Mouse (Mus musculus) leukemia stem cell, adult 10-12 weeks (primary cell): ENCODE results near the gene Ralgapa1. TPM values are rescaled to one million over a fixed set of nuclear protein-coding genes. Genes with fewer than 3 reads are reported as not detected.

Source experiments
- polyA plus RNA-seq: library from polyadenylated mRNA; stranded (reverse); fragments of >175 nt; gene quantifications from 2 replicates; pipeline ENCODE4 v1.2.3, GENCODE M21; 2012; ENCODE audit warnings: low replicate concordance

Gene Ralgapa1
- polyA plus RNA-seq = 9.4 and 74.2 TPM in 2 replicates

DNA sequence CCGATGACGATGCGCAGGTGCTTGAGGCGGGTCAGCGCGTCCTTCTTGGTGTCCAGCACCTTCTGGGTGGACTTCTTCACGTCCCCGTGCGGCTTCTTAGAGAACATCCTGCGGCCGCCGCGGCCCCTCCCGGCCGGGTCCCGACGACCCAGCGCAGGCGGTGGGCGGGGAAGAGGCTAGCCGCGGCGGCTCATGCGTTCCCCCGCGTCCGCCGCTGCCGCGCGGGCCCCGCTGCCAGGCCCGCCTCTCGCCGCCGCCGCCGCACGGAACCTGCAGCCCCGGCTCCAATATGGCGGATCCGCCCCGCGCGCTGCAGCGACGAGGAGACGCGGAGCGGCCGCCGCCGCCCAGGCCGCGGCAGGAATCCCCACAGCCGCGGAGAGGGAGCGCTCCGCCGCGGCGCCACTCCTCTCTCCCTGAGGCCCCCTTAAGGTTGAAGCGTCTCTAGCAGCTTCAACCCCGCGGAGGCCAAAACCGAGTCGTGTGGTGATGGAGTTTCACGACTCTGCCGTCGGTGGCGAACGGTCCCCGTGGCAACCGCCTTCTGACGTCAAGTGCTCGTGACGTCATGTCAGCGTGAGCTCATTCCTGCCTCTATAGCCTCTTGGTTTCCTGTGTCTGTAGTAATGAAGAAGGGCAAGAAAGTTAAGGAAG lies at the start of gene Ralgapa1:
Ralgapa1 (minus strand) TSS at position 507 of the 654 bp plus-strand sequence.

DNA sequence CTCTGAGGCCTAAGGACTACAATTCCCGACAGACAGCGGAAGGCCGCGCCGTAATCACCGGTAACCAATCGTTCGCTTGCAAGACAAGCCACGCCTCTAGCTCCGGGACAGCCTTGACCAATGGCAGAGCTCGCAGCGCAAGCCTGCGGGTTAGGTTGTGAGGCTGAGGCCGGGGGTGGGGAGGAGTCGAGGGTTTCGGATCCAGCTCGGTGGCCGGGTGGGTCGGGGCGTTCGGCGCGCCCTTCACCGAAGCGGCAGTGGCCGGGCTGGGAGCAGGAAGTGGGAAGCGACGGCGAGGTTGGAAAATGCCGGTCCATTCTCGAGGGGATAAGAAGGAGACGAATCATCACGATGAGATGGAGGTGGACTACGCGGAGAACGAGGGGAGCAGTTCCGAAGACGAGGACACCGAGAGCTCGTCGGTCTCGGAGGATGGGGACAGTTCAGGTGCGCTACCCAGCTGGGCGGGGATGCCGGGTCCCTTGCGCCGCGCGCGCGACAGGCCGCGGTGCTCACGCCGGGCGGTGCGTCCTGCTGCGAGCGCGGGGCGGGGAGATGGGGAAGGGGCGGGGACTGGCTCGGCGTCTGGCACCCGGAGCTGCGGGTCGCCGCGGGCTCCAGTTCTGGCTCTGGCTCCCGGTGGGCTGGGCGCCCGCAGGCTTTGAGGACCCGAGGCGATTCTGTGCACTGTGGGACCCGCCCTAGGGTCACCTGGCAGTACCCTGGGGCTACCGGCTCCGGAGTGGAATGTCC lies 15.4 kb upstream of the Ralgapa1 start, which contains the start of gene Brms1l:
Brms1l (plus strand) TSS at position 126 of the 753 bp plus-strand sequence.

DNA sequence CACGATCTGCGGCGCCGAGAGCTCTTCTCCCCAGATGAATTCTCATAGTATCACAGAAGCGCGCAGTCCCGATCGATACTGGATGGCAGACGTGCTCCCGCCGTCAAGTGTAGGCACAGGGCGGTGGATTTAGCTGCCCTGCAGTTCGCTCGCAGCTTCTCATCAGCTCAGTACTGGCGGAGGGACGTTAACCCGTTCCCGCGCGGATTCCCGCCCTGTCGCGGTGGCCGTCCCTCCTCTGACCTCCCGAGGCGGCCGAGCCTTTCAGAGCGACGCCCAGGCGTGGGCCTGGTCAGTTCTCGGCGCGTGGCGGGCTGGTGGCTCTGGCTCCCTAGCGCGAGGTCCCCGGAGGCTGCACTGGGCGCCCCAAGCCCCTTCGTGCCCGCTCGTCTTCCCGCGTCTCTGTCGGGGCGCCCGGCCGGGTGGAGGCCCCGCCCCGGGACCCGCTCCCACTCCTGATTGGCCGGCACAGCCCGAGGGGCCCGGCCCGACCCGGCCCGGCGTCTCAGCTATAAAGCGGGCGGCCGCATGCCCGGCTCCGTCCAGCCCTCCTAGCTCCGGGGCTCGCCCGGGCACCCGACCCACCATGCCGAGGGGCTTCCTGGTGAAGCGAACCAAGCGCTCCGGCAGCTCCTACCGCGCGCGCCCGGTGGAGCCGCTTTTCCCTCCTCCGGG lies 221.9 kb downstream of the Ralgapa1 start, which contains the start of gene Insm2:
Insm2 (plus strand) TSS at position 541 of the 675 bp plus-strand sequence.

DNA sequence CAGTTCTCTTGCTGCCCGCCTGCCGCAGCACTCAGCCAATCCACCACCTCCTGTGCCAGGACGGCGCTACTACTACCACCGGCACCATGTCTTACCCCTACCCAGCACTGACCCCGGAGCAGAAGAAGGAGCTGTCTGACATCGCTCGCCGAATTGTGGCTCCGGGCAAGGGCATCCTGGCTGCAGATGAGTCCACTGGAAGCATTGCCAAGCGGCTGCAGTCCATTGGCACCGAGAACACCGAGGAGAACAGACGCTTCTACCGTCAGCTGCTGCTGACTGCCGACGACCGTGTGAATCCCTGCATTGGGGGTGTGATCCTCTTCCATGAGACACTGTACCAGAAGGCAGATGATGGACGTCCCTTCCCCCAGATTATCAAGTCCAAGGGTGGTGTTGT lies 255.8 kb downstream of the Ralgapa1 start, which contains the start of gene Aldoart2:
Aldoart2 (plus strand) TSS at position 34 of the 400 bp plus-strand sequence.

Other genes starting within 250 kb of the Ralgapa1 start
- gene Insm2, start 221.7 kb downstream of the Ralgapa1 start, polyA plus RNA-seq = not detected in 2 replicates
- gene Brms1l, start 15.2 kb upstream of the Ralgapa1 start, polyA plus RNA-seq = 39.9 and 50.3 TPM in 2 replicates